Mouse (Mus musculus) forebrain, embryonic 10.5 days (tissue): ENCODE measurements at regions not wholly inside any gene's neighbourhood (a gene's known extent, or its start where the extent isn't known, plus 50 kb on each side); places are given as distances from the start of the nearest gene placed in this dataset.
"Not testable (repeated sequence)": the region's sequence is repeated elsewhere in the genome, so short reads cannot be mapped to it uniquely, and the experiment has no call there.

Experiments used
- DNase-seq: peaks from one replicate; pipeline ENCODE4 v3.0.0-alpha.2; 2017; ENCODE audit warnings: low spot score; ENCODE audit errors: extremely low spot score
- H3K27ac ChIP-seq: fragments of 300-500 bp; sonication (generic); 2 replicates; pipeline ENCODE4 v1.5.1; 2016; ENCODE audit warnings: mild to moderate bottlenecking
- H3K27me3 ChIP-seq: fragments of 300-500 bp; sonication (generic); 2 replicates; pipeline ENCODE4 v1.6.1; 2016; ENCODE audit warnings: mild to moderate bottlenecking; ENCODE audit not compliant: poor library complexity, severe bottlenecking
- H3K36me3 ChIP-seq: fragments of 300-500 bp; sonication (generic); replicated peaks from 2 replicates; pipeline ENCODE4 v1.6.1; 2016; ENCODE audit warnings: mild to moderate bottlenecking, moderate library complexity
- H3K4me1 ChIP-seq: fragments of 300-500 bp; sonication (generic); 2 replicates; pipeline ENCODE4 v1.6.1; 2016
- H3K4me3 ChIP-seq: fragments of 300-500 bp; sonication (generic); 2 replicates; pipeline ENCODE4 v1.5.1; 2016; ENCODE audit warnings: mild to moderate bottlenecking, moderate library complexity
- H3K9me3 ChIP-seq: fragments of 300-500 bp; sonication (generic); 2 replicates; pipeline ENCODE4 v1.6.1; 2016; ENCODE audit warnings: mild to moderate bottlenecking, moderate library complexity
- WGBS: fragments of 180-500 bp; shearing (Covaris S2); methylation state at CpG from one replicate; pipeline ENCODE4 v1.1.7; 2016; 5-methylcytosine and 5-hydroxymethylcytosine counted together

- Histone ChIP-seq H3K9me3 (no peaks in the 10 kb centered on the region), H3K4me3 (no peak overlapping the region), H3K4me1 (peaks cover 8% of the 10 kb centered on the region; the same call in 1 of the 2 replicates), H3K27me3 (no peaks in the 10 kb centered on the region), H3K36me3 (no peaks in the 10 kb centered on the region), H3K27ac (peak overlapping the region; percentile 48; the same call in 1 of the 2 replicates)
- DNase-seq, result no peak
- 74% methylated on average over 3 of the region's 3 CpGs for WGBS
Measured at GRCm38 (mm10) chr11:13040584-13040983, 575.8 kb upstream of the Cobl start.

DNA sequence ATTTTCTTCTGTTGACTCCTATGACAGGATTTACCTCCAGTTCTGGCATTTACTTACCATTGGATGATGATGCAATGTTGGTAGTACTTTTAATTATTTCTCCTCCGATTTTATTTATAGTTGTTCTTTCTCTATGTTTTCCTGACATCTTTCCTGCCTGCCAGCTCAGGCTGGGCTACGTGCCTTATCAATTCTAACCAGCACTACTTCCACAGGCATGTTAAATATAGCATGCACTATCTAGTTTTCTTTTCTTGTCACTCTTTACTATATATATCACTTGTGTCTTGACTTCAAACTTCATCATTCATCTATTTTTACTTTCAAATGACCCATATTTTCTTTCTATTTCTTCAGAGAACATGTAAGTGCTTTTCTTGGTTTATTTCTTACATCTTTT lies 567.7 kb upstream of the Cobl start:
- H3K36me3 ChIP-seq, result no peaks in the 10 kb centered on the region
- no peaks in the 10 kb centered on the region for H3K4me1 ChIP-seq
- WGBS, result 91% methylated on average over 2 of the region's 2 CpGs
- no peaks in the 10 kb centered on the region for H3K9me3 ChIP-seq
- no peak for DNase-seq
- no peaks in the 10 kb centered on the region for H3K27me3 ChIP-seq
- H3K27ac ChIP-seq, result no peak overlapping the region
- no peak overlapping the region for H3K4me3 ChIP-seq

- not testable (repeated sequence) for H3K4me3 ChIP-seq, H3K4me1 ChIP-seq, DNase-seq, H3K27ac ChIP-seq, H3K27me3 ChIP-seq, H3K36me3 ChIP-seq, H3K9me3 ChIP-seq
- 53% methylated on average over 5 of the region's 5 CpGs for WGBS
Measured at GRCm38 (mm10) chr11:13008838-13009237, 544.1 kb upstream of the Cobl start.

DNA sequence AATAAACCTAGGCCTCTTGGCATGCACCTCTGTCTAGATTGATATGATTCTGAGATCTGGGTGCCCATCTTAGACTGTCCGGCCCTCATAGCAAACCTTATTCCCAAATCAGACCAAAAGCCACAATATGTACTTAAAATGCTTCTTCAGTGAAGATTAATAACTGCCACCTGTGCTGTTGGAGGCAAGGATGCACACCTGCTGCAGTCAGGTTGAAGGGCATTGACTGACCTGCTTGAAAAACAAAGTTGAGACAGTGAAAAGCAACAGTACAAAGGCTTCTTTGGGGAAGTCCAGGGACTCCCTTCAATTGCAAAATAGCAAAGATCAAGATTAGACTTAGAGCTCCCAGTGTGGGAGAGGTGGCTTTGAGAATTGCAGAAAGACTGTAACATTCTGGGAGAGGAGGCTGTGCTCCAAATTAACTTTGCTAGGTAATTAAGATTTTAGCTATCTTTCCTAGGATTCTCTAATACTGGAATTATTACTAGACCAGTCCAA lies 541.8 kb upstream of the Cobl start:
- 98% methylated on average over 1 of the region's 1 CpGs for WGBS
- not testable (repeated sequence) for DNase-seq, H3K27ac ChIP-seq, H3K36me3 ChIP-seq, H3K27me3 ChIP-seq, H3K4me1 ChIP-seq, H3K4me3 ChIP-seq, H3K9me3 ChIP-seq

GRCm38 (mm10) chr11:13005228-13005627 lies 540.5 kb upstream of the Cobl start:
- H3K9me3 ChIP-seq, result no peaks in the 10 kb centered on the region
- H3K4me3 ChIP-seq, result no peak overlapping the region
- no peak overlapping the region for H3K27ac ChIP-seq
- no peaks in the 10 kb centered on the region for H3K27me3 ChIP-seq
- no peaks in the 10 kb centered on the region for H3K36me3 ChIP-seq
- DNase-seq, result no peak
- H3K4me1 ChIP-seq, result no peaks in the 10 kb centered on the region
- 88% methylated on average over 1 of the region's 1 CpGs for WGBS

DNA sequence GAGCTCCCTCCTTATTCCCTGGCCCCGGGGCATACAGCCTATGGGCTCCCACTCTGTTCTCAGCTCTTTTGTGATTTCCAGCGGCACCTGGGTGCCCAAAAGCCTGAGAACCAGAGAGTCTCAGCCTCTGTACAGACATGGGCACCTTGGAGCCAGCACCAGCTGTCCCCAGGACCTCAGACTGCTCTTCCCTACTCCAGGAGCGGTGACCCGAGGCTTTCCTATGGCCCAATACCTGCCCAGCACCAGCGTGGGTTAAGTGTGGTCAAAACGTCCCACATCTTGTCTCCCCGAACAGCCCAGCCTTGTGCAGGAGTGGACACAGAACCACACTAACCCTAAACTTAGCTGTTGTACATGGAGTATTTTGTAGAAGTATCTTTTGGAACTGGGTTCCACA lies 534.5 kb upstream of the Cobl start:
- WGBS, result 87% methylated on average over 7 of the region's 7 CpGs
- no peaks in the 10 kb centered on the region for H3K27me3 ChIP-seq
- H3K4me1 ChIP-seq, result no peaks in the 10 kb centered on the region
- no peaks in the 10 kb centered on the region for H3K9me3 ChIP-seq
- H3K4me3 ChIP-seq, result no peak overlapping the region
- H3K36me3 ChIP-seq, result no peaks in the 10 kb centered on the region
- no peak for DNase-seq
- H3K27ac ChIP-seq, result no peak overlapping the region
